Mouse (Mus musculus) liver, adult 2 months (tissue): Measurements from ENCODE around the gene Plin2. TPM values are rescaled to one million over a fixed set of nuclear protein-coding genes. Genes with fewer than 3 reads are reported as not detected.

ENCODE experiments used
- DNase-seq: peaks from one replicate; pipeline ENCODE4 v3.0.0-alpha.2; 2011; ENCODE audit warnings: low read depth, low spot score; ENCODE audit errors: extremely low read depth
- H3K27ac ChIP-seq: fragments of 200-500 bp; replicated peaks from 2 replicates; pipeline ENCODE4 v1.5.1; 2012; ENCODE audit warnings: low read depth, mild to moderate bottlenecking, control low read depth, inconsistent platforms, low read length; ENCODE audit not compliant: insufficient read depth
- H3K27me3 ChIP-seq: fragments of 200-500 bp; 2 replicates; pipeline ENCODE4 v1.6.1; 2012; ENCODE audit warnings: mild to moderate bottlenecking, moderate library complexity, low read length, inconsistent platforms; ENCODE audit not compliant: control insufficient read depth, insufficient read depth
- H3K36me3 ChIP-seq: fragments of 200-500 bp; 2 replicates; pipeline ENCODE4 v1.6.1; 2012; ENCODE audit warnings: low read length, inconsistent platforms; ENCODE audit not compliant: control insufficient read depth, insufficient read depth
- H3K4me1 ChIP-seq: fragments of 200-500 bp; 2 replicates; pipeline ENCODE4 v1.6.1; 2011; ENCODE audit warnings: low read length; ENCODE audit not compliant: control insufficient read depth, insufficient read depth
- H3K4me3 ChIP-seq: fragments of 200-500 bp; 2 replicates; pipeline ENCODE4 v1.5.1; 2011; ENCODE audit warnings: low read depth, mild to moderate bottlenecking, control low read depth, low read length, moderate library complexity; ENCODE audit not compliant: insufficient read depth
- H3K79me2 ChIP-seq: fragments of 200-500 bp; 2 replicates; pipeline ENCODE4 v1.6.1; 2012; ENCODE audit warnings: inconsistent platforms, mild to moderate bottlenecking, low read length, moderate library complexity; ENCODE audit not compliant: control insufficient read depth, insufficient read depth
- H3K9ac ChIP-seq: fragments of 200-500 bp; 2 replicates; pipeline ENCODE4 v1.6.1; 2012; ENCODE audit warnings: low read depth, mild to moderate bottlenecking, control low read depth, inconsistent platforms, low read length
- CTCF ChIP-seq: fragments of 200-500 bp; IDR thresholded peaks from 2 replicates; pipeline ENCODE4 v1.5.1; 2011; ENCODE audit warnings: low read depth, low read length, control low read depth
- POLR2A ChIP-seq: fragments of 200-500 bp; IDR thresholded peaks from 2 replicates; pipeline ENCODE4 v1.6.1; 2011; ENCODE audit warnings: low read length, control low read depth; ENCODE audit not compliant: insufficient read depth; ENCODE audit errors: extremely low read depth
- WGBS: fragments of 180-500 bp; shearing (Covaris S2); methylation state at CpG from one replicate; pipeline ENCODE4 v1.1.7; 2018; 5-methylcytosine and 5-hydroxymethylcytosine counted together
- polyA plus RNA-seq: library from polyadenylated mRNA; depleted of rRNA; stranded (reverse); fragments of >200 nt; gene quantifications from 2 replicates; pipeline ENCODE4 v1.2.3, GENCODE M21; 2012
- total RNA-seq: library from RNA; depleted of rRNA; stranded (reverse); fragments of >200 nt; gene quantifications from 2 replicates; pipeline ENCODE4 v1.2.3, GENCODE M21; 2014

The Plin2 gene
- total and polyA plus RNA-seq, 2 experiments: 339 to 502 TPM

DNA sequence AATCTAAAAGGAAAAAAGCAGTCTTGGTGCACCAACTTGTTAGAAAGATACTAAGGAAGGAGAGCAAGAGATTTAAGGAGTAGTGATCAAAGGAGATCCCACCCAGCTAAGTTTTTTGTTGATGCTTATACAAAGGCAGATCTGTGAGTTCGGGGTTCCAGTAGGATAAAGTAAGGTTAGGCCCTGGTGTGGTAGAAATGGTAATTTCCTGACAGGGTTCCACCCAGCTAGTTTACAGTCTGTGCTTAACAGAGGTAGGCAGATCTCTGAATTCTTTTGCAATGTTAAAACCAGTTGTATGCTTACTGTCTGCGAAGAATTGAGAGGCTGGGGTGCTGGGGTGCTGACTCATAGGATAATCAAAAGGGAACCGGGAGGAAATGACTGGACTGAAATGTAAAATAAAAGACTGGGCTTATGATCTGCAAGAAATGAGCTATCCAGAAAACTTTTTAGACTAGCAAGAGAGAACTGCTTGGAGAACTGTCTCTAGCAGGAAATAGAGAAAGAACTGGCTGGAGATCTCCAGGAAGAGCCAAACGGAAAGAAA, 40.9 kb upstream of the Plin2 start:
- Histone ChIP-seq H3K4me3 (no peak overlapping the region), H3K4me1 (no peaks in the 10 kb centered on the region), H3K27me3 (no peaks in the 10 kb centered on the region), H3K36me3 (no peaks in the 10 kb centered on the region), H3K79me2 (no peaks in the 10 kb centered on the region), H3K27ac (no peak overlapping the region), H3K9ac (no peak overlapping the region)
- TF ChIP-seq CTCF: no peak
- no peak for TF ChIP-seq POLR2A
- DNase-seq: no peak
- WGBS: 72% methylated on average over 4 of the region's 4 CpGs

DNA sequence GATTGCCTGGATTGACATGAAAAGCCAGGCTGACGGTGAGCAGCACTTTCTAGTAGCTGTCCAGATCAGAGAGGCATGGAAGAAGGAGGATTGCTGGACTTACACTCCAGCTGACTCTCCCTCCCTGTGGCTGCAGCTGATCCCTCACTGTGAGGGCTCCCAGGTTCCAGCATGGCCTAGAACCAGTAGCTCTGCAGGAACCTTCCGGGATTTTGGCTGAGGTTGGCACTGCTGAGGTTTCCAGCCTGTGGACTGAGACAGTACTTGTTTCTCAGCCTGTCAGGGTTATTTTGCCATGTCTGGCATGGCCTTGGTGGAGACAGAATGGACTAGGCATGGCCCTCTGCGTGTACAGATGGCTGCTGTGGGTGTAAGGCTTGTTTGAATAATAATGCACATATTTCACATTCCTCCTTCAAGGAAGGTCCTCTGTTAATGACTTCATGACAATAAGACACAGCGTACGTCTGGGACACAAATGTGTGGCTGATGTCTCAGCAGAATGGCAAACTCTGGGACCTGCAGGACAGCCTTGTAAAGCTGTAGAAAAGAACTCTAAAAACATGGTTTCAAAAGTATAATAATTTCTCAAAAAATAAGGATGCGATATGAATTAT, 40.3 kb upstream of the Plin2 start:
- TF ChIP-seq CTCF (no peak), POLR2A (no peak)
- H3K9ac ChIP-seq: no peak overlapping the region
- no peak overlapping the region for H3K27ac ChIP-seq
- H3K27me3 ChIP-seq: no peaks in the 10 kb centered on the region
- H3K4me3 ChIP-seq: no peak overlapping the region
- H3K79me2 ChIP-seq: no peaks in the 10 kb centered on the region
- no peaks in the 10 kb centered on the region for H3K4me1 ChIP-seq
- DNase-seq: no peak
- WGBS: 90% methylated on average over 6 of the region's 6 CpGs
- H3K36me3 ChIP-seq: no peaks in the 10 kb centered on the region

DNA sequence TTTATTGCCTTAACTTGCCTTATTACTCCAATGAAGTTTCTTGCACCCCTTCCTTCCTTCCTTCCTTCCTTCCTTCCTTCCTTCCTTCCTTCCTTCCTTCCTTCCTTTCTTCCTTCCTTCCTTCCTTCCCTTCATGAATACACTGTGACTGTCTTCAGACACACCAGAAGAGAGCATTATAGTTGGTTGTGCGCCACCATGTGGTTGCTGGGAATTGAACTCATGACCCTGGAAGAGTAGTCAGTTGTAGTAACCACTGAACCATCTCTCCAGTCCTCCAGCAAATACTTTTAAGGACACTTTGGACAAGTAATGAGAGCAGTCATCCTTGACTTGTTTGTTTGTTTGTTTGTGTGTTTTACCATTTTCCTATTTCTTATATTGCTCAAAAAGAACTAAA, 38.9 kb upstream of the Plin2 start:
- H3K4me3 ChIP-seq: no peak overlapping the region
- TF ChIP-seq POLR2A (no peak), CTCF (no peak)
- no peak overlapping the region for H3K9ac ChIP-seq
- no peaks in the 10 kb centered on the region for H3K4me1 ChIP-seq
- no peak overlapping the region for H3K27ac ChIP-seq
- no peaks in the 10 kb centered on the region for H3K27me3 ChIP-seq
- no peaks in the 10 kb centered on the region for H3K36me3 ChIP-seq
- no peak for DNase-seq
- 62% methylated on average over 1 of the region's 1 CpGs for WGBS
- no peaks in the 10 kb centered on the region for H3K79me2 ChIP-seq

DNA sequence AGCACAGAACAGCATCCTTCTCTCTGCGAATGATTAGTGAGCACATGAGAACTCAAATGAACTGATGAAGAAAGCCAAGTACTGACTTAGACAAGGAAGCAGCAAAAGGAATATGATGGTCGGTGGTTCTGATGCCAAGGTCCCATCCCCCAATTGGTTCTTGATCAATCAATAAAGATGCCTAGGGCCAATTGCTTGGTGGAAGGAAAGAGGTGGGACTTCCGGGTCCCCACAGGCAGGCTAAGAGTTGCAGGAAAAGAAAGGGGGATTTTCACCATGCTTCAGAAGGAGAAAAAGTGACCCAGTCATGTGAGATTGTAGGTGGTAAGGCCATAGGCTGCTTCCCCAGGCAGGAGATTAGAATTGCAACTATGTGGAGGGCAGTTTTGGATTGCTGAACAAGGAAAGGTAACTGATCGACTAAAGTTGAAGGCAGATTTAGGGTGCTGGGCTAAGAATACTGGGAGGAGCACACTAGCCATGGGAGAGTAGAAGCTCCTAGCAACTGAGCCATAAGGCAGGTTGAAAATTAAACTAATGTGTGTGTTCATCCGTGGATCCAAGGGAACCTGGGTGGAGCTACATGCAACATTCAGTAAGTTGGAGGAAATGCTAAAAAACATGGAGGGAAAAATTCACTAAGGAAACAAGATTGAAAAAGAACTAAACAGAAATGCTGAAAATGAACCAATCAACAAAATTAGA, 29.5 kb upstream of the Plin2 start:
- Histone ChIP-seq H3K4me1 (peaks cover 2% of the 10 kb centered on the region; the same call in 1 of the 2 replicates), H3K9ac (no peak overlapping the region), H3K36me3 (no peaks in the 10 kb centered on the region), H3K27ac (no peak overlapping the region), H3K27me3 (no peaks in the 10 kb centered on the region), H3K79me2 (no peaks in the 10 kb centered on the region), H3K4me3 (no peak overlapping the region)
- no peak for DNase-seq
- 59% methylated on average over 5 of the region's 5 CpGs for WGBS
- TF ChIP-seq CTCF (no peak), POLR2A (no peak)

DNA sequence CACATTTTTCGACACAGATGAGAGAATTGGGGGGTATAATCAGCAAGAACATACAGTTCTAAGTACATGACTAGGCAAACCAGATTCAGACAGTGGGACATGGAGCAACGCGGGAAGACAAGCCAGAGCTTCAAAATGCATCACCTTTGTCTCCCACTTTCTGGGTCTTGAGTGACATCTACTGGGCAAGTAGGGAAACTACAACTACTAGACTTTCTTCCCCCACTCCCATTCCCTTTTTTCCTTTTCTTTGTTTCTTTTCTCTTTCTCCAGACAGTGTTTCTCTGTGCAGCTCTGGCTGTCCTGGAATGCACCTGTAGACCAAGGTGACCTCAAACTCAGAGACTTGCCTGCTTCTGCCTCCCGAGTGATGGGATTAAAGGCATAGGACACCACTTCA, 27.0 kb upstream of the Plin2 start:
- H3K79me2 ChIP-seq: no peaks in the 10 kb centered on the region
- H3K36me3 ChIP-seq: no peaks in the 10 kb centered on the region
- no peaks in the 10 kb centered on the region for H3K27me3 ChIP-seq
- H3K4me1 ChIP-seq: peaks cover 2% of the 10 kb centered on the region; the same call in 1 of the 2 replicates
- DNase-seq: peak; percentile 55
- H3K4me3 ChIP-seq: no peak overlapping the region
- no peak overlapping the region for H3K27ac ChIP-seq
- WGBS: 8% methylated on average over 4 of the region's 4 CpGs
- no peak overlapping the region for H3K9ac ChIP-seq
- TF ChIP-seq POLR2A: no peak
- peak; percentile 36 for TF ChIP-seq CTCF

DNA sequence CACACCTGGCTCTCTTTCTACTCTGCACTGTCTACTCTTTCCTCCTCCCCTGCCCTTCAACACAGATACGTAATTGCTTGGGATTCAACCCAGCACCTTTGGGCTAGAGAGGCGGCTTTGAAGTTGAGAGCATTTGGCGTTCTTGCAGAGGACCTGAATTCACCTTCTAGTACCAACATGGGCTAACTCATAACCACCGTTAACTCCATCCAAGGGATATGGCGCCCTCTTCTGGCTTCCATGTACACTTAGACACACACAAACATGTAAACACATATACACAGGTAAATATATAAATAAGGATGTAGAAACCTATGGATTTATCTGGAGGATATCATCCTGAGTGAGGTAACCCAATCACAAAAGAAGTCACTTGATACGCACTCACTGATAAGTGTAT, 25.2 kb upstream of the Plin2 start:
- Histone ChIP-seq H3K36me3 (no peaks in the 10 kb centered on the region), H3K4me1 (peaks cover 11% of the 10 kb centered on the region), H3K79me2 (no peaks in the 10 kb centered on the region), H3K9ac (no peak overlapping the region; the same call in 1 of the 2 replicates), H3K4me3 (no peak overlapping the region), H3K27ac (no peak overlapping the region; the same call in 1 of the 2 replicates), H3K27me3 (no peaks in the 10 kb centered on the region)
- peak; percentile 93 for DNase-seq
- no peak for TF ChIP-seq POLR2A
- peak; percentile 36; the same call in 1 of the 2 replicates for TF ChIP-seq CTCF
- WGBS: 15% methylated on average over 6 of the region's 6 CpGs
